Mouse (Mus musculus): Measurements from ENCODE around the gene Fam102a. TPM values are rescaled to one million over a fixed set of nuclear protein-coding genes. Genes with fewer than 3 reads are reported as not detected.

Fam102a gene
- total RNA-seq, 2 experiments from 2014 or later, result 3.0 to 12.6 TPM

DNA sequence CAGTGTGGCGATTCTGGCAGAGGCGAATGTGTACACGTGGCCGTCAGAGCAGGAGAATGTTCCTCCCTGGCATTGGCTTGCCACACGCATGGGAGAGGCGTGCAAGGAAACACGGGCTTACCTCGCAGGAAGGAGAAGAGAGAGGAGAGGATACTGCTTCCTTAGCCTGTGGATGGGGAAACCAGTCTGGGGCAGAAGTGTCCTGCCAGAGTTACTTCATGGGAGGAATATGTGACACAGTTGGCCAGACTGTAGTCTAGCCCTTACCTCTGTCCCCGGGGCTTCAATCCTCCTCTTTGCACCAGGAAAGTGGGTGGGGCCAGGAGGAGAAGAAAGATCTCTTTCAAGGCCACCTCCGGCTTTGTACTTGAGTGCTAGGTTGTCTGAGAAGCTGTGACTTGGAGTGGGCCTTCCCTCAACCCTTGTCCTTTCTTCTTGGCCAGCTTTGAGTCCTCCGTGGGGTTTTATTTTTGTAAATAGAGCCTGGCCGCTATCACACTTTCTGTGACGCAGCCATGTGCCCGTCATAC lies 4.4 kb downstream of the Fam102a start:
- ATAC-seq (replicated peaks; ENCODE audit: low FRiP score, poor library complexity, severe bottlenecking), result no peak

DNA sequence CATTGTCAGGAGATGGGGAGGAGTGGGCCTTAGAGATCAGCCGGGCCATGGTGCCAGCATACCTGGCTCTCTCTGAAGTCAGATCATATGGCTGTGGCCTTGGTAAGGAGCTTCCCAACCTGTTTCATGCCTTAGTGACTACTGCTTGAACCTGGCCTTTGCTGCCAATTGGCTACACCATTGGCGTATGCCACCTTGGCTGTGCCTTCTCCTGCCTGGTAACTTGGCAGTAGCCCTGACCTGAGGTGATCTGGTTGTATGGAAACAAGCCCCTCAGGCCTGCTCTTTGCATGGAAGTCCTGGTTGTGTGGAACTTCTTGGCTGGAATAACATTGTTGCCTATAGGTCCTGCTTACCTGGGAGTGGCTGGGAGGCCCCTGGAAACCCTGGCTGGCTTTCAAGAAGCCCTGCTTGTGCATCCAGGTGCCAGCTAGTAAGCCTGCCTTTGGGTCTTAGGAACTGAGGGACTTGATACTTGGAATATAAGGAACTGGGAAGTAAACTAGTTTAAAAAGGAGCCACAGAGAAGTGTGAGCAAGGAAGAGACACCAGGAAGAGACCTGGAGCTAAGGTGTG lies 6.3 kb downstream of the Fam102a start:
- ATAC-seq (replicated peaks; ENCODE audit: low FRiP score, poor library complexity, severe bottlenecking), result no peak

DNA sequence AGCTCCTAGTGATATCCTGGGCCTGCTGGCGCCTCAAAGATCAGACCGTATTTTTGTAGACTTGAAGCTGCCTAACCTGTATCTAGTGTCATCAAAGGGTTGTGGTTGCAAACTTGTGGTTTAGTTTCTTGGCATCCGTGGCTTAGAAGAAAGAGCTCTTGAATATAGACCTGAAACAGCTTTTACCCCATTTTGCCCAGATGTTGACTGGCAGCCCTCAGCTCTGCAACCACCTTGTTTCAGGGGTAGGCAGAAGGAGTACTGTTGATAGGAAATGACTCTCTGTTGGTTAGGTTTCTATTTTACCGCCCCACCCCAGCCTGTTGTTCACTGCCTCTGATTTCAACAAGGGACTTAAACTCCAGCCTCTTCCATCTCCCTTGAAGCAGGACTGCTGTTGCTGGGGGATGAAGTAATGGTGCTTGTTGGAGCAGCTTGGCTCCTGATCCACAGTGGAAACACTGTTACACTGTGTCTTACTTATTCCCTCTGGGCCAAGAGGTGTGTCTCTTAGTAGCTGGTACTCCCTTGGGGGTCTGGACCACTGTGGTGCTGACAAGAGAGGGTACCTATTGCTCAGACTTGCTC lies 6.9 kb downstream of the Fam102a start:
- no peak for ATAC-seq (replicated peaks; ENCODE audit: low FRiP score, poor library complexity, severe bottlenecking)

DNA sequence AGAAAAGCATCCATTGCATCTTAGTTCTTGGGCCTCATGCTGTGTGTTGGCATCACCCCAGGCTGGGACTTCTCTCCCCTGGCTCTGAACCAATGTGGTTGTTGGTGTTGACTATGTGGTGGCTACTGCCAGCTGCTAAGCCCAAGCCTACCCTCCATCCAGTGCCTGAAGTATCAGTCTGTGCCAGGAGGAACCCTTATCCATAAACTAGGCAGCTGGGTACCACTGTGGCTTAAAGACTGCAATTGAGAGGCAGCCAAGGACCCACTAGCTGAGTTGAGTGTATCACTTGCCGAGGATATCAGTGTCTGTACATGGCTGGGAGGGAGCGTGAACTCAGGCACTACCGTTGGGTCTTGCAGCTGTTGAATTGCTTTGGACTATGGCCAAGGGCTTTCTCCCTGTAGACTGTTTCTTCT lies 7.9 kb downstream of the Fam102a start:
- ATAC-seq (replicated peaks; ENCODE audit: low FRiP score, poor library complexity, severe bottlenecking), result no peak

DNA sequence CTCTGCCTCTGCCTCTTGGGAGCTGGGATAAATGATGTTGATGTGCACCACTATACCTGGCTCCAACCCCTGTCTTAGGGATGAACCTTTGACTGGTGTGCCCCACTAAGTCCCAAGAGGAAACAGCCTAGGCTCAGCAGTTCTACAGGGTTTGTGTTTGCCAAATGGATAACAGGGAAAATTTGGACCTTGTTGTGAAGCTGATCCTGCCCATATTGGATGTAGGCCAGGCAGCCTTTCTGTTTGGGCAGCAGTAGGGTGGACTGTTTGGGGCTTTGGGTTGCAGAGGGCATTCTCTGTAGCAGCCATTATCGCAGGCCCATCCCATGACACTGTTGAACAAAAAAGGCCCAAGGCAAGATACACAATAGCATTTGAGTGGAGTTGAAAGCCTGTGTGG lies 11.8 kb downstream of the Fam102a start:
- ATAC-seq (replicated peaks; ENCODE audit: low FRiP score, poor library complexity, severe bottlenecking), result no peak

DNA sequence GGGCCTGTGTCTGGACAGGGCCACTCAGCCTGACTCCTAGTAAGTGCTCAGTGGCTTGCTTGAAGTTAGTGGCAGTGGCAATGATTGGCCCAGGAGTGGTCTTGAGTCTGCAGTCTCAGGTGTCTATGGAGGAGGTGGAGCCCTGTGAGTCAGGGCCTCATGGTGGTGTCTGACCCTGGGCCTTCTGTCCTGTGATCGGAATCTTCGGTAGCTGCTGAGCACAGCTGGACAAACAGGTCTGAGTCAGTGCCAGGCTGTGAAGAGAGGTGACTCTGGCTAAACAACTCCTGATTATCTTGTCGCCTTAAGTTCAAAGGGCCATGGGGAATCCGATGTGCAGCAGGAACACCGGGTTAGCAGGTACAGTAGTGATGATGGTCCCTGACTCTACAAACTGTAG lies 12.2 kb downstream of the Fam102a start:
- no peak for ATAC-seq (replicated peaks; ENCODE audit: low FRiP score, poor library complexity, severe bottlenecking)

DNA sequence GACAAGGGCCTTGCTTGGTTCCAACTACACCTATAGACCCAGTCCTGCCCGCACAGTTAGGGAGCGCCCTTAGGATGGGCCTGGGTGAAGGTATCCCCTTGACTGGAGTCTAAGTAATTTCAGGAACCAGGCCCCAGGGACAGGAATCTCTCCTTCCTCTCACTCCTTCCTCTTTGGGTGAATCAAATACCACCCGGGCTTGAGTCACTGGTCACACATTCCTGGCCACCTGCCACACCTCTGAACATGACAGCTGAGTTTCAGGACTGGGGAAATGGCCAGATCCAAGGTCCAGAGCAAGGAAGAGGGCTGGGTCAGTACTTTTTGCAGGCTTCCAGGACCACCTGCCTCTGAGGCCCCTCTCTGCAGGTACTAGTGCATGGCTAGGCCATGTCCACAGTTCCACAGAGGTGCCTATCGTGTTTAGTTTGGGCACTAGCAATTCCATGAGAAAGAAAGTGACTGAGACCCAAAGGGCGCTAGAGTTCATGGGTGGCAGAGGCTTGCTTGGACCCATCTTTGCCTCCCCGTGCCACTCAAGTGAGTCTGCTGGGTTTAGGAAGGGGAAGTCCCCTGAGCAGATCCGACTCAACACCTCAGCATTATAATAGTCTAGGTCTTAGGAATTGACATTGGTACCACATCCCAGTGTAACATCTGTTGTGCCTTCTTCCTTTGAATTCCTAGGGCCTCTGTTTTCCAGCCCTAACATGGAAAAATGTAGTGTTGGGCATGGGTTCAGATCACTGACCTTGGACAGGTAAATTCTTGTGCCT lies 13.0 kb downstream of the Fam102a start:
- ATAC-seq (replicated peaks; ENCODE audit: low FRiP score, poor library complexity, severe bottlenecking), result no peak

DNA sequence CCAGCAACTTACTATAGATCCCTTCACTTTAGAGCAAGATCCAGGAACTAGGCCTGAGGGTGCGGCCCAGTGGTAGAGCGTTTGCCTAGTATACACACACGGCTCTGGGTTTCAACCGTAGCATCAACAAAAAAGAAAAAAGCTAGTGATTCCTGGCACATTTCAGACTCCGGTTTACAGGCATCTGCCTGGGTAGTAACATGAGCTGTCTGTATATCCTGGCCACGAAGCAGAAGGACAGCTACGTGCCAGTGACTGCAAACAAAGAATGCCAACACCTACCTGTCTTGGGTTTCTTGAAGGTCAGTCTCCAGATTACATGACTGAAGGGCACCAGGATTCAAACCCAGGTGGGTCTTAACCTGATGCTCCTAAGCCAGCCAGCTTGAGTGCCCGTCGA lies 14.0 kb downstream of the Fam102a start:
- no peak for ATAC-seq (replicated peaks; ENCODE audit: low FRiP score, poor library complexity, severe bottlenecking)

DNA sequence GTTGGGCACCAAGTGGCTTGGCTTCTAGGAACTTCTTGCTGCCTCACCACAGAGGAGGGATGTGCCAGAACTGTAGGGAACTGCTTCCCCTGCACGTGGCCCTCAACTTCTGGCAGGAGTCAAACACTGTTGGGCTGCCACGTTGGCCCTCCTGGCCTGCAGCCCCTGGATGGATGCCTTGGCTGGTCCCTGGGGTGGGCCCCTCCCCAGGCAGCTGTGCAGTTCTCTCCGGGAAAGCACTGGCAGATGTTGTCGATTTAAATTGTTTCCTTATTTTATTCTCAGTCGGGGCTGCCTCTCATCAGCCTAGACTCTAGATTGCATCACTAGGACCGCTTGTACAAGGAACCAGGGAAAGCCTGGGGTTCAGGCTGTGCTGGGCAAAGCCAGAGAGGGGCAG lies 14.6 kb downstream of the Fam102a start:
- no peak for ATAC-seq (replicated peaks; ENCODE audit: low FRiP score, poor library complexity, severe bottlenecking)

DNA sequence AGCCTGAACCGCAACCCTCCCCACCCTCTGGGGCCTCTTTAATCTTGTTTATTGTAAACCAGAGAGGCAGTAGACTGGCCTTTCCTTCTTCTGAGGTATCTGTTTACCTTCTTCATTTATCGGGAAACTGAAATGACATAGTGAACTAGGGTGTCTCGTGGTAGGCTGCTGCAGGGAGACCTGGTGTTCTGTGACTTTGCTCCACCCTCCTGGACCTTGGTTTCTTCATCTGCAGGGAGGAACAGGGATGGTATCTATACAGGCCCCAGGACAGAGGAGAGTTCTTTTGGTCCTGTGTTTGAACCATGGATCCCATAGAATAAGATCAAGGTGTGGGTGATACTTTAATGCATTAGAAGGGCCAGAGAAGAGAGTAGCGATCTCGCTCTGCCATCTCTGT lies 16.1 kb downstream of the Fam102a start:
- ATAC-seq (replicated peaks; ENCODE audit: low FRiP score, poor library complexity, severe bottlenecking), result no peak

DNA sequence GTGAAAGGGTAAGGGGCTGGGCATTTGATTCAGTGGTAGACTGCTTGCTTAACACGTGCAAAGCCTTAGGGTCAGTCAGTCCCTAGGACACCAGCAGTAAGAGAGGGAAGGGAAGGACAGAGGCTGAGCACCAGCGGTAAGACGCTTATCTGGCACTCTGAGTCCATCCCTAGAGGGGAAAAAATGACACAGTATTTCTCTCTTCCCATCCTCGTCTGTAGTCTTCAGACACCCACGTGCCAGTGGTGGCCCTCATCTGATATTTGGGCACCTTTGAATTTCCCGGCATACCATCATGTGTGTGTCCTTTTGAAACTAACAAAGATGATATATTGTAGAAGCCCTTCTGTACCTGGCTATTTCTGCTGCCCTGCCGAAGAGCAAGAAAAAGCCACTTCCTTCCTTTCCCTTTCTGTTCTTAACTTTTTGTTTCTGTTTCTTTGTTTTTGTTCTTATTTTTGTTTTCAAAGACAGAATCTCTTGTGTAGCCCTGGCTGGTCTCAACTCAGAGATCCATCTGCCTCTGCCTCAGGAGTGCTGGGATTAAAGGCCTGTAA lies 18.5 kb downstream of the Fam102a start:
- no peak for ATAC-seq (replicated peaks; ENCODE audit: low FRiP score, poor library complexity, severe bottlenecking)

DNA sequence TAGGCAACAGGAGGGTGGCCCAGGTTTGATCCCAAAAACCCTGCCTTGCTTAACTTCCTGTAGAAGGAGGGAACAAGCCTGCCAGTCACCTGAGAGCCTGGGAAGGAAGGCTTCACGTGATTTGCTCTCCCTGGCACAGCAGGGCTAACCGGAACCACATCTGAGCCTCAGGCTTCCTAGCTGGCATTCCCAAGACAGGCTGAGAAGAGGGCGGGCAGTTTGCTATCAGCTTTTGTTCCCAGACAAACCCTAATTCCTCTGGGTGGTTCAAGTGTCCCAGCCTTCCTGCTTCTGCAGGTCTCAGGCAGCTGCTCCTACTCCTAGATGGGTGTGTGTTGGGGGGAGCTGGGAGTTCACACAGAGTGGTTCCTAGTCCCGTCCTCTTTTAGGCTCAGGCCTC lies 20.4 kb downstream of the Fam102a start:
- no peak for ATAC-seq (replicated peaks; ENCODE audit: low FRiP score, poor library complexity, severe bottlenecking)

DNA sequence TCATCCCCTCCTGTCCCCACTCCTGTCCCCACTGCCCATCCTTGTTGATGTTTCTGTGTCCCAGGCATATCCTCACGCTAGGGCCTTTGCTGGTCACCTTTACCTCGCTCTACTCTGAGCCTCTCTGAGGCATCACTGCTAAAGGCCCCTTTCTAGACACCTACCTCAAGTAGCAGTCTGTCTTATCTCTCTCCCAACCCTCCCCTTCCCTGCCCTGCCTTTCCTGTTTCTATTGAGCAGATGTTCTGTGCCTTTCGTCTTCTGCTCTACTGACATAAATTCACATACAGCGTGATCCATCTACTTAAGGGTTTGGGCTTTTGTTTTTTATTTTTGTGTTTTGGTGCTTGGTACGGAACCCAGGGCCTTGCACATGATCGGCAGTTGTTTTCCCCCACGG lies 20.9 kb downstream of the Fam102a start:
- no peak for ATAC-seq (replicated peaks; ENCODE audit: low FRiP score, poor library complexity, severe bottlenecking)

DNA sequence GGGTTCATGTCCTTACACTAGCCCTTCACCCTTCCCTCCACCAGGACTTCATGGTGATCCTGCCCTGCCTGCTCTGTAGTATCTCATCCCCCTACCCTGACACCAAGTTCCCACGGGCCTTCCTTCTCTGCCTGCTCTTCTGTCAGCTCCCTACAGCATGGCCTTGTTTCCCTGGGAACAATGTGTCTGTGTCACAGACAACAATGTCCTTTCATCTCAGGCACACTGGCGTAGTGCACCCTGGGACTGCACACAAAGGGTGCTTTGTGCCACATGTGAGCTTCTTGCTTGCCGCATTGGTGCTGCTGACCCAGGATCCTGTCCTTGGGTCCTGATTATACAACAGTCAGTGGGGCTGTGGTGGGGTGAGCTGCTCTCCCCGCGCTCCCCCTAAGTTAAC lies 24.4 kb downstream of the Fam102a start:
- ATAC-seq (replicated peaks; ENCODE audit: low FRiP score, poor library complexity, severe bottlenecking), result no peak

DNA sequence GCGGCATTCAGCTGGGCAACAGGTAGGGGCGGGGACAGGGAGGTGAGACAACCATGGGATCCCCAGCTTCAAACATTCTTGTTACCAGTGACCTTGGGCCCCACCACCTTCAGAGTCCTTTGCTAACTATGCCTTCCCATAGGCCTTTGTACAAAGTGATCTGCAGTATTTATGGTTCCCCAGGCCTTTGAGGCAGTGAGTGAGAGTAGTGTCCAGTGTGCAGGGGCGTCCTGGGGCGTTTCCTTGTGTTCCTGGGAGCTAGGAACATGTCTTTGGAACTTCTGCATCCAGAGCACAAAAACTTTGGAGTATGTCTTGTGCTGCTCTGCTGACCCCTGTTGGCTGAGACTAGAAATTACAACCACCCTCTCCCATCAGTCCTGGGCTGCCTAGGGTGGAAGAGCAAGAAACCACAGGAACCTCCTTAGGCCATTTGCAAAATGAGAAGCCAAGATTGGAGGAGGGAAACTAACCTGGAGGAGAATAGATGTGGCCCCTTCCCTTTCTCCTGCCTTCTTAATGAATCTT lies 31.5 kb downstream of the Fam102a start:
- peak; percentile 44; the same call in 1 of the 2 replicates for ATAC-seq (replicated peaks; ENCODE audit: low FRiP score, poor library complexity, severe bottlenecking)

DNA sequence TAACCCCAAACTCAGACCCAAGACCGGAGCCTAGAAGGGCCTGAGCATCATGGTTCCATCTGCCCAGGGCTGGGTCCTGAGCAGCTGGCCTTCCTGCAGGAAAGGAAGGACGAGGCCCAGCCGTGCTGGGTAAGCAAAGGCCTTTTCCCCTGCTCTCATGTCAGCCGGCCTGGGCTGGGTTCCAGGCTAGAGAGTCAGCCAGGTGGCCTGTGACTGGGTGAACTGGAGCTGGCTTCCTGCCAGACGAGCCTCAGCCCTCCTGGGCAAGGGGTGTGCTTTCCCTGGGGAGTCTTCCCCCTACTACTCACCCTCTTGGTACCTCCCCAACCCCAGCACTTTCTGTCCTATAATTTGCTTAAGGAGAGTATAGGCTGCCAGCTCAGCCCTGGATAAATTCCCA lies 33.0 kb downstream of the Fam102a start:
- ATAC-seq (replicated peaks; ENCODE audit: low FRiP score, poor library complexity, severe bottlenecking), result no peak

DNA sequence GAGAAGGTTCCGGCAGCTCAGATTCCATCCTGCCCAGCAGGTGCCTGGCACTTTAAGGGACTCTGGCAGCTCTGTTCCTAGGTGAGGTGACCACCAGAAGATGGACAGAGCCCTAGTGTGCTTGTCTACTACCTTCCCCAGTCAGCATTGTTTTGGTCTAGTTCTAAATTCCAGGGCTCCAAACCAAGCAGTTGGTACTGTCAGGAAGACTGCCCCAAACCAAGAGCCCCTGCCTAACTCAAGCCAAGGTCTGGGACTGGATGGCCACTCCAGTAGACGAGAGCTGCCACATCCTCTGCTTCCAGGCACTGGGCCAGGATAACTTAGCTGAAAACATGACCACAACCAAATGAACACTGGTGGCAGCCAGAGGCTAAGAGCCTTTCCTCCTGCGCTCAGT lies 33.8 kb downstream of the Fam102a start:
- ATAC-seq (replicated peaks; ENCODE audit: low FRiP score, poor library complexity, severe bottlenecking), result no peak

DNA sequence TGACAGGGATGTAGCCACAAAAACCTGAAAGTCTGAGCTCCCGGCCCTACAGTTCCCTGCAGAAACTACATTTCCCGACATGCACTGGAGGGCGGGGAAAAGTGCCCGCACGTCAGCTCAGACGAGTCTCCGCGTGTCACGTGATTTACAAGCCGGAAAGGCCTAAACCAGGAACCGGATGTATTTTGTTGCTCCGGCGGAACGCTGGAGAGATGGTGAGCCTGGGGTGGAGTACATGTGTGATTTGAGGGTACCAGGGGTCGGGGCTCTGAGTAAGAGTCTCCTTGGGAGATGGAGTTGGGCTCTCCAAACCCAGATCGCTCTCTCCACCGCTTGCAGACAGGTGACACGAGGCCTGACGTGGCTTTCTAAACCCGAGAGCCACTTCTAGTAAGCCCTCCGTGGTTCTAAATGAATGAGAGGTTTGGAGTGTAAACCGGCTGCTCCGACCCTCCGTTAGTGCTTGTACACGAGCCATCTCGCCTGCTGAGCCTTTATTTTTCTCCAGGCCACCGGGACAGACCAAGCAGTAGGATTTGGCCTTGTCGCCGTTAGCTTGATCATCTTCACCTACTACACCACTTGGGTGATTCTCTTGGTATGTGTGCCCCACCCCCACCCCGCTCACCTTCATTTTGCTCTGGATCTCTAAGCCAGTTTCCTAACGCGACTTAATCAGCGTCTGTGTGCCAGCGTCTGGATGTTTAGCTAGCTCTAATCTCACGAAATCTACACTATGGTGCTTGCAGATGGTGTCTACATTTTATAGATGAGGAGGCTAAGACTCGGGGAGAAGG lies 35.8 kb downstream of the Fam102a start, which contains the start of gene Dpm2:
Gene Dpm2 (plus strand): TSS at position 161 of the 797 bp plus-strand sequence.
- ATAC-seq (replicated peaks; ENCODE audit: low FRiP score, poor library complexity, severe bottlenecking), result peak; percentile 87

DNA sequence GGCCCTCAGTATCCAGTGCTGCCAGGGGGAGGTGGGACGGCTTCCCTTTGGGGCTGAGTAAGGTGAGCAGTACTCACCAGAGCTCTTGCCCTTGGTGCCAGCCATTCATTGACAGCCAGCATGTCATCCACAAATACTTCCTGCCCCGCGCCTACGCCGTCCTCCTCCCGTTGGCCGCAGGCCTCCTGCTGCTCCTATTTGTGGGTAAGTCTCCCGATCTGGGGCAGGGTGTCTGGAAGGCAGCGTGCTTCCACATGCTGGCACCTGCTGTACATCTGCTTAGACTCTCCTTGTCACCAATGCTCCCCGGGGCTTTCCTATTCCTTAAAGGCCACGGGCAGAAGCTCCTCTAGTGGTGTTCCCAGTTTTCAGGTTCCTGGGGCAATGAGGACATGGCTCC lies 37.1 kb downstream of the Fam102a start:
- ATAC-seq (replicated peaks; ENCODE audit: low FRiP score, poor library complexity, severe bottlenecking), result no peak

DNA sequence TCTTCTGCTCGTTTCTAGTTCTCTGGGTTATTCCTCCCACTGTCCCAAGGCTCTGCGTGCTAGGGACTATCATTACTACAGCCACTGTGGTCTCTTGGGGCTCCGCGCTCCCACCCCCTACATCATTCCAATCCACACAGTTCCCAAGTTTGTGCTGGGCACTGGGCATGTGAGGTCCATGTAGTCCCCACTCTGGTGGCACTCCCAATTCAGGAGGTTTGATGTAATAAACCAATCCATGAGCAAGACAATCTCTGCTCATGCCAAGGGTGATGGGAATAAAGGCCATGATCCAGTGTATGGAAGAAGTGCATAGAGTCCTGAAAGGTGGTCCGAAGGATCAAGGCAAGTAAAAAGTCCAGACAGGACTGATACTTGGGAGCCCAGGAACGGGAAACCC lies 39.4 kb downstream of the Fam102a start, which contains the start of gene Pip5kl1:
Gene Pip5kl1 (plus strand): TSS at position 301 of the 400 bp plus-strand sequence.
- no peak for ATAC-seq (replicated peaks; ENCODE audit: low FRiP score, poor library complexity, severe bottlenecking)
